Mouse (Mus musculus) liver, adult (tissue): ENCODE data around the gene Lamb3.
A peak's percentile ranks its signal among the peaks of the same experiment; 100 is the strongest.

Experiments
- GATA4 ChIP-seq: IDR thresholded peaks from 2 replicates; pipeline ENCODE4 v1.6.1; 2014; ENCODE audit warnings: mild to moderate bottlenecking, low read length; ENCODE audit not compliant: insufficient replicate concordance

Lamb3 gene

GRCm38 (mm10) chr1:193284228-193284779, 76.8 kb downstream of the Lamb3 start:
- TF ChIP-seq GATA4: no peak

GRCm38 (mm10) chr1:193287578-193287977, 80.1 kb downstream of the Lamb3 start:
- no peak for TF ChIP-seq GATA4

GRCm38 (mm10) chr1:193289076-193289475, 81.6 kb downstream of the Lamb3 start:
- peak; percentile 38; the same call in 1 of the 2 replicates for TF ChIP-seq GATA4

GRCm38 (mm10) chr1:193289914-193290313, 82.4 kb downstream of the Lamb3 start:
- TF ChIP-seq GATA4: no peak

GRCm38 (mm10) chr1:193290686-193291085, 83.2 kb downstream of the Lamb3 start:
- TF ChIP-seq GATA4: no peak

- TF ChIP-seq GATA4: no peak
These were observed 85.5 kb downstream of the Lamb3 start for GRCm38 (mm10) chr1:193293039-193293438.

GRCm38 (mm10) chr1:193293926-193294325, 86.4 kb downstream of the Lamb3 start:
- no peak for TF ChIP-seq GATA4

- no peak for TF ChIP-seq GATA4
These were observed 88.4 kb downstream of the Lamb3 start for GRCm38 (mm10) chr1:193295920-193296319.

GRCm38 (mm10) chr1:193298141-193298765, 90.8 kb downstream of the Lamb3 start:
- TF ChIP-seq GATA4: no peak

- no peak for TF ChIP-seq GATA4
These were observed 92.5 kb downstream of the Lamb3 start for GRCm38 (mm10) chr1:193299995-193300394.

GRCm38 (mm10) chr1:193301216-193302092, 94.0 kb downstream of the Lamb3 start:
- TF ChIP-seq GATA4: no peak

GRCm38 (mm10) chr1:193302093-193302405, 94.5 kb downstream of the Lamb3 start:
- no peak for TF ChIP-seq GATA4

GRCm38 (mm10) chr1:193303096-193303495, 95.6 kb downstream of the Lamb3 start:
- no peak for TF ChIP-seq GATA4

GRCm38 (mm10) chr1:193305386-193305785, 97.9 kb downstream of the Lamb3 start:
- TF ChIP-seq GATA4: no peak

GRCm38 (mm10) chr1:193306832-193307231, 99.3 kb downstream of the Lamb3 start:
- no peak for TF ChIP-seq GATA4
